Comparison of ENCODE assay signal across 20 mouse cellular contexts in the genomic region with DNA sequence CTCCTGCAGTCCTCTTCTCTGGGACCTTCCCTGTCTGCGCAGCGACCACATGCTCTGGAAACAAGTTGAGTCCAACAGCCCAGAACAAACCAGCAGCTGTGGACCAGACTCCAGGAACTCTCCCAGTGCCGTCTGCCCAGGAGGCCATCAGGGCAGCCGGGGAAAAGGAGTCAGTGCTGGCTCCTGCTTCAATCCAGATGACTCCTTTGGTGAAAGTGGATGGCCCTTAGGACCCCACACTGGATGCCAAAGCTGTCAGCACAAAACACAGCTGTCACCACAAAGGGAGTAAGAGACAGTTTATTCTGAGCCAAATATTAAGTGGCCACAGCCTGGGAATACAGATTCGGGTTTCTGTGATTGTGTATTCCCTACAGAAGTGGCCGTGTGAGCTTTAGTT. TPM values are rescaled to one million over a fixed set of nuclear protein-coding genes. Genes with fewer than 3 reads are reported as not detected.
DNase-seq lines count a peak whose midpoint lies in the region; ATAC-seq and TF ChIP-seq lines count a peak whose summit lies in the region.
"Had no signal": no experiment of that assay in that cellular context is flagged by ENCODE, and none has a peak within 500 bp of the region (broad histone marks: within the 10 kb centered on the region; RNA-seq: fewer than 3 reads in every experiment).

No protein-coding gene starts in this region.

- DNase-seq in heart, postnatal 0 days (ENCODE audit: low spot score) = peak; percentile 32
- DNase-seq in heart, postnatal 25 days (ENCODE audit: low spot score) = no peak
- DNase-seq in neural tube, embryonic 10.5 days (ENCODE audit: extremely low spot score, low spot score) = no peak
- DNase-seq in midbrain, postnatal 0 days (ENCODE audit: low spot score) = peak; percentile 51
- no peak for DNase-seq in cerebellum, adult 11 months
- DNase-seq in B cell, adult 2 months = no peak
- DNase-seq: adrenal gland, adult 2 months; kidney, adult 8-10 months; kidney, postnatal 4 days had no signal

- no peaks in the 10 kb centered on the region for H3K27me3 ChIP-seq in heart, postnatal 0 days (ENCODE audit: control insufficient read depth, insufficient read depth, low read length)
- no peaks in the 10 kb centered on the region for H3K27me3 ChIP-seq in neural tube, embryonic 13.5 days
- no peaks in the 10 kb centered on the region for H3K27me3 ChIP-seq in hindbrain, embryonic 12.5 days
- no peaks in the 10 kb centered on the region for H3K27me3 ChIP-seq in midbrain, postnatal 0 days (ENCODE audit: insufficient read depth, low read length)
- H3K27me3 ChIP-seq: neural tube, embryonic 12.5 days had no signal

- no peak for TF ChIP-seq EP300 in heart, postnatal 0 days (IDR thresholded peaks at IDR 0.05; ENCODE audit: low read depth)

- H3K4me3 ChIP-seq in heart, postnatal 0 days (ENCODE audit: low read depth, low read length) = no peak overlapping the region
- no peak overlapping the region for H3K4me3 ChIP-seq in neural tube, embryonic 13.5 days
- H3K4me3 ChIP-seq in hindbrain, embryonic 12.5 days = no peak overlapping the region
- H3K4me3 ChIP-seq in midbrain, postnatal 0 days (ENCODE audit: low read depth, low read length) = no peak overlapping the region
- H3K4me3 ChIP-seq: forebrain, embryonic 13.5 days; limb, embryonic 15.5 days; midbrain, embryonic 12.5 days; neural tube, embryonic 12.5 days had no signal

- peaks cover 16% of the 10 kb centered on the region for H3K4me1 ChIP-seq in heart, postnatal 0 days (ENCODE audit: control insufficient read depth, insufficient read depth)
- H3K4me1 ChIP-seq in neural tube, embryonic 13.5 days (replicated peaks) = peaks cover 63% of the 10 kb centered on the region
- peaks cover 41% of the 10 kb centered on the region for H3K4me1 ChIP-seq in hindbrain, embryonic 12.5 days
- peaks cover 5% of the 10 kb centered on the region; the same call in 1 of the 2 replicates for H3K4me1 ChIP-seq in midbrain, postnatal 0 days (ENCODE audit: insufficient read depth, low read length)

- WGBS in heart, postnatal 0 days = 27% methylated on average over 6 of the region's 6 CpGs
- WGBS in neural tube, embryonic 13.5 days = 52% methylated on average over 6 of the region's 6 CpGs
- 68% methylated on average over 6 of the region's 6 CpGs for WGBS in hindbrain, embryonic 12.5 days
- WGBS in midbrain, postnatal 0 days = 65% methylated on average over 6 of the region's 6 CpGs

- peak; percentile 52 for ATAC-seq in heart, postnatal 0 days (ENCODE audit: insufficient read depth, low read depth)
- ATAC-seq in neural tube, embryonic 13.5 days (ENCODE audit: low read depth) = no peak
- ATAC-seq in hindbrain, embryonic 12.5 days (ENCODE audit: low FRiP score) = no peak
- ATAC-seq in midbrain, postnatal 0 days (ENCODE audit: low FRiP score) = peak; percentile 20; the same call in 1 of the 2 replicates
- ATAC-seq: forebrain, embryonic 13.5 days; inflammation-experienced regulatory T-cells, adult 6 months had no signal

- no peak overlapping the region for H3K9ac ChIP-seq in heart, postnatal 0 days (replicated peaks; ENCODE audit: low read depth, low read length)
- no peak overlapping the region for H3K9ac ChIP-seq in neural tube, embryonic 13.5 days
- H3K9ac ChIP-seq in hindbrain, embryonic 12.5 days = no peak overlapping the region
- H3K9ac ChIP-seq in midbrain, postnatal 0 days (replicated peaks; ENCODE audit: low read length, poor library complexity, severe bottlenecking) = no peak overlapping the region
- H3K9ac ChIP-seq: forebrain, embryonic 13.5 days; limb, embryonic 15.5 days; midbrain, embryonic 12.5 days; neural tube, embryonic 12.5 days had no signal

- no peak for TF ChIP-seq CTCF in heart, postnatal 0 days (IDR thresholded peaks at IDR 0.05; ENCODE audit: low read depth)
- TF ChIP-seq CTCF in midbrain, postnatal 0 days (IDR thresholded peaks at IDR 0.05) = no peak

- no peak overlapping the region for H3K27ac ChIP-seq in heart, postnatal 0 days (ENCODE audit: low read depth)
- H3K27ac ChIP-seq in neural tube, embryonic 13.5 days (replicated peaks) = 0 out of 2 replicates have a peak overlapping the region, but pooled peaks have one; percentile 23
- peak overlapping the region; percentile 30; the same call in 1 of the 2 replicates for H3K27ac ChIP-seq in hindbrain, embryonic 12.5 days
- H3K27ac ChIP-seq in midbrain, postnatal 0 days (ENCODE audit: low read depth, low read length) = no peak overlapping the region
- H3K27ac ChIP-seq: forebrain, embryonic 13.5 days; limb, embryonic 15.5 days; midbrain, embryonic 12.5 days; neural tube, embryonic 12.5 days had no signal

- no peaks in the 10 kb centered on the region for H3K9me3 ChIP-seq in heart, postnatal 0 days (replicated peaks; ENCODE audit: control insufficient read depth, low read length)
- H3K9me3 ChIP-seq in neural tube, embryonic 13.5 days = no peaks in the 10 kb centered on the region
- 0 out of 2 replicates have a peak, but pooled peaks cover under 1% of the 10 kb centered on the region for H3K9me3 ChIP-seq in hindbrain, embryonic 12.5 days (replicated peaks)
- H3K9me3 ChIP-seq in midbrain, postnatal 0 days (ENCODE audit: low read length) = no peaks in the 10 kb centered on the region
- H3K9me3 ChIP-seq: forebrain, embryonic 13.5 days; limb, embryonic 15.5 days; midbrain, embryonic 12.5 days had no signal

- no peak overlapping the region for H3K4me2 ChIP-seq in heart, postnatal 0 days (ENCODE audit: low read depth, low read length)
- no peak overlapping the region for H3K4me2 ChIP-seq in neural tube, embryonic 13.5 days
- no peak overlapping the region for H3K4me2 ChIP-seq in hindbrain, embryonic 12.5 days (replicated peaks)
- H3K4me2 ChIP-seq in midbrain, postnatal 0 days (ENCODE audit: low read depth, low read length, poor library complexity, severe bottlenecking) = no peak overlapping the region
- H3K4me2 ChIP-seq: forebrain, embryonic 13.5 days; limb, embryonic 15.5 days; midbrain, embryonic 12.5 days; neural tube, embryonic 12.5 days had no signal

- intact Hi-C loops in heart, postnatal 25 days (cut with DNase I) = no loop called here

- H3K36me3 ChIP-seq in heart, postnatal 0 days (replicated peaks; ENCODE audit: control insufficient read depth, insufficient read depth, low read length) = no peaks in the 10 kb centered on the region
- peaks cover 41% of the 10 kb centered on the region for H3K36me3 ChIP-seq in neural tube, embryonic 13.5 days
- H3K36me3 ChIP-seq in hindbrain, embryonic 12.5 days = peaks cover 28% of the 10 kb centered on the region
- 0 out of 2 replicates have a peak, but pooled peaks cover 3% of the 10 kb centered on the region for H3K36me3 ChIP-seq in midbrain, postnatal 0 days (ENCODE audit: insufficient read depth, low read length)
- H3K36me3 ChIP-seq: limb, embryonic 15.5 days had no signal

RNA-seq across cellular contexts. Expression of a gene that starts 23.7 kb away (rescaled TPM):
- 1.5 and 3.7 TPM in 2 replicates for total RNA-seq in heart, postnatal 0 days (2014; rRNA removed; ENCODE audit: low replicate concordance)
- polyA plus RNA-seq in heart, postnatal 0 days (2015; fragmentation: Nextera tagmentation; extraction: Ambion mirVana) = 1.8 and 2.5 TPM in 2 replicates
- 1 to 10 TPM; 3.0 to 4.4 TPM for total RNA-seq in heart, postnatal 25 days (2021)
- polyA plus RNA-seq in neural tube, embryonic 13.5 days (2015; fragmentation: Nextera tagmentation; extraction: Ambion mirVana) = 105 and 111 TPM in 2 replicates
- 103 and 105 TPM in 2 replicates for polyA plus RNA-seq in hindbrain, embryonic 12.5 days (2016; fragmentation: Nextera tagmentation; extraction: Ambion mirVana)
- total RNA-seq in midbrain, postnatal 0 days (2014; rRNA removed) = 326 and 332 TPM in 2 replicates
- polyA plus RNA-seq in midbrain, postnatal 0 days (2015; fragmentation: Nextera tagmentation; extraction: Ambion mirVana) = 117 and 126 TPM in 2 replicates
- total RNA-seq: granulocyte monocyte progenitor cell, adult 5-6 weeks; MEL had no signal

RNA-seq across cellular contexts. Expression of a gene that starts 52.5 kb away (rescaled TPM):
- total RNA-seq in heart, postnatal 0 days (2014; rRNA removed; ENCODE audit: low replicate concordance) = not detected in 2 replicates
- polyA plus RNA-seq in heart, postnatal 0 days (2015; fragmentation: Nextera tagmentation; extraction: Ambion mirVana) = 0.25 and 0.40 TPM in 2 replicates
- total RNA-seq in heart, postnatal 25 days (2021) = not detected
- polyA plus RNA-seq in neural tube, embryonic 13.5 days (2015; fragmentation: Nextera tagmentation; extraction: Ambion mirVana) = 2.1 and 2.8 TPM in 2 replicates
- 5.3 and 6.3 TPM in 2 replicates for polyA plus RNA-seq in hindbrain, embryonic 12.5 days (2016; fragmentation: Nextera tagmentation; extraction: Ambion mirVana)
- 0.71 TPM in 1 of 2 replicates, not detected in the other for total RNA-seq in midbrain, postnatal 0 days (2014; rRNA removed)
- polyA plus RNA-seq in midbrain, postnatal 0 days (2015; fragmentation: Nextera tagmentation; extraction: Ambion mirVana) = 0.33 and 0.38 TPM in 2 replicates
- total RNA-seq: layer of hippocampus, postnatal 10 days; MEL had no signal
- polyA plus RNA-seq: CD4-positive, CD25-positive, alpha-beta regulatory T cell, adult 4 months; inflammation-experienced regulatory T-cells, adult 6 months had no signal

Comparison
In these comparisons a context has a peak if more than half of its experiments do, and no peak if none do; other contexts are left out.
1. DNase-seq: peak in heart, postnatal 0 days (single experiment) and midbrain, postnatal 0 days (single experiment); none in heart, postnatal 25 days (single experiment), neural tube, embryonic 10.5 days (single experiment), cerebellum, adult 11 months (single experiment) and B cell, adult 2 months (0 of 2).
2. ATAC-seq: peak in heart, postnatal 0 days (single experiment) and midbrain, postnatal 0 days (single experiment); none in neural tube, embryonic 13.5 days (single experiment) and hindbrain, embryonic 12.5 days (single experiment).
3. H3K27ac ChIP-seq: peak in neural tube, embryonic 13.5 days (single experiment) and hindbrain, embryonic 12.5 days (single experiment); none in heart, postnatal 0 days (single experiment) and midbrain, postnatal 0 days (single experiment).
4. RNA of a gene that starts 23.7 kb away (polyA plus RNA-seq): 117 to 126 TPM in midbrain, postnatal 0 days, 105 to 111 TPM in neural tube, embryonic 13.5 days and 103 to 105 TPM in hindbrain, embryonic 12.5 days; 1.8 to 2.5 TPM in heart, postnatal 0 days; every median in the first group is over 10 times any median in the second.